Mouse (Mus musculus) urinary bladder, postnatal 36 days (tissue): ENCODE data around the gene Srgap1.
A peak's percentile ranks its signal among the peaks of the same experiment; 100 is the strongest.

Experiments
- DNase-seq, 2 experiments: peaks; one replicate each; pipeline ENCODE4 v3.0.0; 2022; ENCODE audit warnings: low spot score in 2 of 2, mixed read lengths in 1 of 2

Gene Srgap1

GRCm38 (mm10) chr10:121964114-121964513, 83.0 kb downstream of the Srgap1 start:
- no peak for DNase-seq

DNA sequence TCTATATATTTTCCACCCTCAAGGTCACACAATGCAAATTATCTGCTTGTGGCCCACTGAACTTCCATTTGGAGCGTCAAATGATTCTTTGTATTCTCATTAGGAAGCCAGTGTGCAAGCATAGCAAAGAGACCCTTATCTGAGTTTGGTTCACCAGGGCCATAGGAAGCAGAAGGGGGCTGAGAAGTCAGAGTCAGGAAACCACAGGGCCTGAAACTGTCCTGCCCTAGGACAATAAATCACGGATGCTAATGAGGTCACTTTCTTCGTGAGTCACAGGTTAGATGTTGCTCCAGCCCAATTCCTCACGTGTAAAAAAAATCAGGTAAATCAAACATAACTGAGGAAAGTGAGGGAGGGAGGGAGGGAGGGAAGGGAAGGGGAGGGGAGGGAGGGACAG, 85.1 kb downstream of the Srgap1 start:
- DNase-seq, result no peak

- DNase-seq, result no peak
Observed at GRCm38 (mm10) chr10:121961121-121961893, 85.8 kb downstream of the Srgap1 start.

- DNase-seq, result no peak
Observed at GRCm38 (mm10) chr10:121958741-121959140, 88.4 kb downstream of the Srgap1 start.

- DNase-seq, result no peak
Observed at GRCm38 (mm10) chr10:121956505-121956904, 90.6 kb downstream of the Srgap1 start.

DNA sequence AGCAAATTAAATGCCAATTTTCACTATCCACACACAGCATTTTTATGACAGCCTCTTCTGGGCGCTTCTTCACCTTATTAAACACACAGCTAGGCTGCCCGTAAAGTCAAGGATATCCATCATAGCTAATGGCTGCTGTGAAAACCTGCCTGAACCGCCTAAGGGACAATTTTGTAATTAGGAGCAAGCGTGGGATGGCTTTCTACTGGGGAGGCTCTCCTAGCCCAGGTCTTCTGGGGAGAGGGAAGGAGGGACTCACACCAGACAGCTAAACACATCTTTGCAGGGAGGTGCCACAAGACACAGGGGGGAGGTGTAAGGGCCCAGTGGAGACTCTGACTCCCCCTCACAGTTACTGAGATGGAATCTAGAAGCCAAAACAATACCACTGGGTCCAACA, 91.4 kb downstream of the Srgap1 start:
- DNase-seq, result no peak

DNA sequence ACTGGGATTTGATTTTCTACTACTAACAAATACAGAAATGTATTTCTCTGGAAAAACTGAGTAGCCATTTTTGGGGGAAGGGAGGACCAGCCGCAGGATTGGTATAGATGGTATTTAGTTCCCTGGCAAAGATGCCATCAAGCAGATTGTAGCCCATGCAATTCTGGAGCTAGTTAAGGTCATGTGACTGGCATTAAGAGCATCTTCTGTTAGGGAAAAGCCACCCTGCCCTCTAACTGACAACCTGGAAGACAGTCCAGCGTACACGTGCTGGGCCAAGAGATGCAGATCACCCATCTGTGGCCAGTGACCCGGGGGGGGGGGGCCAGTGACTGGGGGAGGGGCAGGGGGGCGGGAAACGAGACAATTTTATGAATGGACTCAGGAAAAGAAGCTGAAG, 92.2 kb downstream of the Srgap1 start:
- DNase-seq, result no peak

GRCm38 (mm10) chr10:121953041-121953440, 94.1 kb downstream of the Srgap1 start:
- DNase-seq, result no peak

GRCm38 (mm10) chr10:121946173-121946572, 100.9 kb downstream of the Srgap1 start:
- DNase-seq, result no peak

GRCm38 (mm10) chr10:121931909-121932308, 115.2 kb downstream of the Srgap1 start:
- no peak for DNase-seq

DNA sequence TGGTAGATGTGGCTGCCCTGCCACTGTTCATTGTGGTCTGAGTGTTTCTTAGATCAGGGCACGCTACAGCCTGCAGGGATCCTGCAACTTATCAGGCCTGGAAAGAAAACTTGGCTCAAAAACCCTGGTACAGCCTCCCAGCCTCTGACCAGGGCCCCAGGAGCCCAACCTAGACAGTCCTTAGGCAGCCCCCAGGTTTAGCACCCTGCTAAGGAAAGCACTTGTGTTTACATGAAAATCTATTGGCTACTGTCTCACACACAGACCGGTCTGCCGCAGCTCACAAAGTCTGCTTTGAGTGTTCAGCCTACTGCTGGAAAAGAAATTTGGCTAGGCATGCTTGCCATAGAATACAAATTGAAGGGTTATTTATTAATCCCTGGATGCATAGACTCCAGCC, 121.0 kb downstream of the Srgap1 start:
- no peak for DNase-seq

DNA sequence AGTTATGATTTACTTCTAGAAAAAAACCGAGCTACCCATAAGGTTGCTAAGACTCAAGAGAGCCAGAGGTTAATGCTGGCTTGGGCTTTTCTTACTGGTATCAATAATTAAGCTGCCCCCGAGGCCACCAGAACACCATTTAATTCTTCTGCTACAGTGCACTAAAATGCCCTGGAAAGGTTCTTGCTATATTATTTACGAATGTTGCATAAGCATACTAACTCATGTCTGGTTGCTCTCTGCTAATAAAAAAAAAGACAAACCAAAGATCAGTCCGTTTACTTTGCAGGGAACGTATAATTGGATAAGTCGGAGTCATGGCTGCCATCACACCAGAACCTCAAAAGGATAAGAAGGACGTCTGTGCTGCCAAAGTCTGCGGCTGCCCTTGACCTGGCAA, 128.1 kb downstream of the Srgap1 start:
- no peak for DNase-seq

GRCm38 (mm10) chr10:121918579-121918978, 128.5 kb downstream of the Srgap1 start:
- DNase-seq, result no peak

DNA sequence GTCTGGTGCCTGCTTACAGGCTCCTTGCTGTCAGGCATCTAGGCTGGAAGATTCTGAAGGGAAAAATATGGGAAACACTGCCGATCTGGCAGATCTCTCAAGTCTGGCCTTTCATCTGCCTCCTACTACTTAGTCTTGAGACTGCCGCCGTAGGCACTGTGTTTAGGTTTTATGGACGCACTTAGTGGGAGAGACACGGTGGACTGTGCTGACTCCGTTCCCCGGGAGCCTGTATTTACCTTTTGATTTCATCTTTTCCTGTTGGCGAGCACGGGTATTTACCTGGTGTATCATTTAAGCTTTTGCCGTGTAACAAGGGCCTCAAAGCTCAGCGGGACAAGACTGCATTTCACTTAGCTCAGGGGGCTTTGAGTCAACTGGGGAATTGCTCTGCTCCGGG, 131.6 kb downstream of the Srgap1 start:
- DNase-seq, result no peak

- DNase-seq, result peak; percentile 40 to 44
Observed at GRCm38 (mm10) chr10:121904137-121904536, 143.0 kb downstream of the Srgap1 start.

DNA sequence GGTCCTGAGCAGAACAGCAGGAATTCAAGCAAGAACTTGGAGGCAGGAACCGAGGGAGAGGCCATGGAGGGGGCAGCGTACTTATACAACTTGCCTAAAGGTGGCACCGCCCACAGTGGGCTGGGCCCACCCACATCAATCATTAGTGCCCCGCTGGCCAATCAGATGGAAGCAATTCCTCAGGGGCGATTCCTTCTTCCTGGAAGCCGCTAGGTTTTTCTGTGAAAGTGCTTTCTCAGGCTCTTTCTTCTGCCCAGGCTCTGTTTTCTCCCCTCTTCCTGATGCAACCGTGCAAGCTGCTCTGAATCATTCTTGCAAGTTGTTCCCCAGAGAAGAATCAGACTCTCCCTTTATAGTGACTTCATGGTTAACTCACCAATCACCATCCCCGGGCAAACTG, 144.5 kb downstream of the Srgap1 start:
- no peak for DNase-seq

DNA sequence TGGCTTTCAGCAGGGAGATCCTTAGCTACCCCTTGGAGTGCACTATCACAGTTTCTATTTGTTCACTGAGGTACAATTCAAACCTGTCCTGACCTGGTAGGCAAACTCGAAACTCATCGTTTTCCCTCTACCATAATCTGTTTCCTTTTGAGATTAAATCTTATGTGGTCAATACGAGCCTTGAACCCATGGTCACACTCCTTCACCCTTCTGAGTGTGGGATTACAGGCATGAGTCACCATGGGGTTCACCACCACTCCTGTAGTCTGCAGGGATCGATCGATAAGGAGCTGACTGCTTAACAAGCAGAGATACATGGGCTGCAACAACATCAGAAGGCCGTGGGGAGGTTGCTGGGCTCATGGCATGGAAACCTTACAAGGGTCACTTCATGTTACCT, 146.3 kb downstream of the Srgap1 start:
- no peak for DNase-seq

DNA sequence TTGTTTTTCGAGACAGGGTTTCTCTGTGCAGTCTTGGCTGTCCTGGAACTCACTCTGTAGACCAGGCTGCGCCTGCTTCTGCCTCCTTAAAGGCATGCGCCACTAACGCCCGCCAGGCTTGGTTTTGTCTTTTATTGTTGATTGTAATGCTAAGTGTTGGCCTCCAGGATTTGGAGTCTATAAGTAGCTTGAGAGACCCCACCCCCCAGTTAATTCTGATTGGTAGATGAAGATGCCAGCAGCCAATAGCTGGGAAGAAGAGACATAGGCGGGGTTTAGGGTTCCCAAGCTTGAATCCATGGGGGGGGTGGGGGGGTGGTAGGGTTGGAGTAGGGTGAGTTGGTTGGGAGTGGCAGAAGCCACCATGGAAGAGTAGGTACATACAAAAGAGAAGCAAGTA, 147.4 kb downstream of the Srgap1 start:
- no peak for DNase-seq

GRCm38 (mm10) chr10:121897835-121898370, 149.2 kb downstream of the Srgap1 start:
- DNase-seq, result no peak

DNA sequence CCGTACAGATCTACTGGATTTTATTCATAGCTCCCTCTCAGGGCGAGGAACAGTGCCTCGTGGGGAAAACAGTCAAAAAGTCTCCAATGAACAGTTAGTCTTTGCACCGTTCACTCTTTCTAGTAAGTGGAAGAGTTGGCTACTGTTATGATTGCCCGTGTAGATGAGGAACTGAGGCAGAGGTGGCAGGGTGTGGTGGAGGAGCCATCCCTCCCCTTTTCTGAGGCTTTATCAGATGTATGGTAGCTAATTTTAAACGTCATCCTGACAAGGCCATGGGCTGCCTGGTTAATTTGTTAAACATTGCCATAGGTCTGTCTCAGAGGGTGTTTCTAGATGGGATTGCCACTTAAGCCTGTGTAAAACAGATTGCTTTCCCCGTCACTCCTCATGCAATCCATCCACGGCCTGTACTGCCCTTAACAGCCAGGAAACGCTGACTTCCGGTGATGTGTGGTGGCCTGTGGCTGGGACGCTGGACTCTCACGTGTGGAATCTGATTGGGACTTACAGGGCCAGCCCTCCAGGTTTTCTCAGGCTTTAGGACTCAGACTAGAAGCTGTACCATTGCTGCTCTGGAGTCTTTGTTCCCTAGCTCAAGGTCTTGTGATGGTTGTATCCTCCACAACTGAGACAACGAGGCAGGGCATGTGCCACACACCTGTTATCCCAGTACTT, 155.6 kb downstream of the Srgap1 start:
- DNase-seq, result no peak

DNA sequence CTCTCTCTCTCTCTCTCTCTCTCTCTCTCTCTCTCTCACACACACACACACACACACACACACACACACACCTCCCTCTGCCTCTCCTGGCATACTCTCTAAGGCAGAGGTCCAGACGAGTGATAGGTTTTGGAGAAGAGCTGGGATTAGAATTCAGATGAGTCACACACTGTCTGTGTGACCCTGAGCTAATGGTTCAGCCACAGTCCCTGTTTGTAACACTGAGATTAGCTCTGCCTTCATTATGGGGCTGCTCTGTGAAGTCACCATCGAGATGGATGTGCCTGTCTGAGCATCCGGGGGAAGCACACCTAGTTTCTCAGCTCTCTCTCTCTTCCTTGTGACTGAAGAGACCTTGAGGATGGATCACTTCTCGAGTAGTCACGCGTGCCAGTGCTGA, 157.1 kb downstream of the Srgap1 start:
- no peak for DNase-seq

DNA sequence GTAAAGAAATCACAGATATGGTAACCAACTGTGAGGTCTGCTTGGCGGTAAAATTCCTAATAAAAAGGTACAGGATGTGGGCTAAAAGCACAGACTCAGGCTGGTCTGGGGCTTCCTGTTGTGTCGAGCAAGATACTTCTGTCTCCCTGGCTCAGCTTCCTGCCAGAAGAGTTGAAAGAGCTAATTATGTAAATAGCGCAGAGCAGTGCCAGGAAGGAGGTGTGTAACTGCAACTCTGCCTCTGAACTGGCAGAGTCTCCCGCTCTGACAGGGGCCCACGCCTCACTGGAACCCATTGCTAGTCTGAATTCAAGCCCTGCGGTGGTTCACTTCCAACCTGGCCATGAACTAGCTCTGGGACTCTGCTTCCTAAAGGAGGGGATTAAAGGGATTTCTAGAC, 160.3 kb downstream of the Srgap1 start:
- DNase-seq, result no peak
